Mouse (Mus musculus): ENCODE results near the gene Tnfrsf18. TPM values are rescaled to one million over a fixed set of nuclear protein-coding genes. Genes with fewer than 3 reads are reported as not detected.

The Tnfrsf18 gene
- polyA plus RNA-seq, 1 experiment from 2014 or later, result 1.9 TPM

GRCm38 (mm10) chr4:156059261-156059660, 33.3 kb downstream of the Tnfrsf18 start, which contains the start of gene Ttll10:
Ttll10 (minus strand) TSS chr4:156059414.
- DNase-seq (ENCODE audit: low spot score) (no peak), ATAC-seq (replicated peaks; ENCODE audit: low FRiP score) (no peak)
- H3K4me3 ChIP-seq (ENCODE audit: low read depth, low read length), result no peak within 1 kb of the TSS
- H3K36me3 ChIP-seq (ENCODE audit: control insufficient read depth, insufficient read depth, low read length), result no peaks in the 10 kb centered on the region
- no peak within 1 kb of the TSS for H3K9ac ChIP-seq (ENCODE audit: low read length)
- H3K4me2 ChIP-seq (ENCODE audit: low read depth, low read length, severe bottlenecking), result no peak within 1 kb of the TSS
- H3K27me3 ChIP-seq (ENCODE audit: control insufficient read depth, insufficient read depth, low read length), result no peaks in the 10 kb centered on the region
- 48% methylated on average over 5 of the region's 5 CpGs for WGBS
- no peaks in the 10 kb centered on the region for H3K9me3 ChIP-seq (ENCODE audit: control insufficient read depth, low read length)
- H3K4me1 ChIP-seq (replicated peaks; ENCODE audit: control insufficient read depth, insufficient read depth, low read length), result peaks cover 3% of the 10 kb centered on the region
- H3K27ac ChIP-seq (ENCODE audit: low read depth, low read length), result no peak within 1 kb of the TSS

- Histone ChIP-seq H3K9ac (ENCODE audit: low read length) (no peak overlapping the region), H3K36me3 (ENCODE audit: control insufficient read depth, insufficient read depth, low read length) (no peaks in the 10 kb centered on the region), H3K27me3 (ENCODE audit: control insufficient read depth, insufficient read depth, low read length) (no peaks in the 10 kb centered on the region), H3K4me1 (replicated peaks; ENCODE audit: control insufficient read depth, insufficient read depth, low read length) (peaks cover 4% of the 10 kb centered on the region), H3K27ac (ENCODE audit: low read depth, low read length) (no peak overlapping the region), H3K4me3 (ENCODE audit: low read depth, low read length) (no peak overlapping the region), H3K4me2 (ENCODE audit: low read depth, low read length, severe bottlenecking) (no peak overlapping the region), H3K9me3 (ENCODE audit: control insufficient read depth, low read length) (no peaks in the 10 kb centered on the region)
- WGBS, result 32% methylated on average over 10 of the region's 10 CpGs
- no peak for ATAC-seq (replicated peaks; ENCODE audit: low FRiP score)
- DNase-seq (ENCODE audit: low spot score), result no peak
Measured at GRCm38 (mm10) chr4:156059713-156060112, 33.7 kb downstream of the Tnfrsf18 start.

- Histone ChIP-seq H3K9ac (ENCODE audit: low read length) (0 out of 2 replicates have a peak overlapping the region, but pooled peaks have one; percentile 12), H3K36me3 (ENCODE audit: control insufficient read depth, insufficient read depth, low read length) (no peaks in the 10 kb centered on the region), H3K27me3 (ENCODE audit: control insufficient read depth, insufficient read depth, low read length) (no peaks in the 10 kb centered on the region), H3K4me2 (ENCODE audit: low read depth, low read length, severe bottlenecking) (no peak overlapping the region), H3K4me3 (ENCODE audit: low read depth, low read length) (no peak overlapping the region), H3K27ac (ENCODE audit: low read depth, low read length) (no peak overlapping the region), H3K4me1 (replicated peaks; ENCODE audit: control insufficient read depth, insufficient read depth, low read length) (peaks cover 4% of the 10 kb centered on the region), H3K9me3 (ENCODE audit: control insufficient read depth, low read length) (no peaks in the 10 kb centered on the region)
- no peak for ATAC-seq (replicated peaks; ENCODE audit: low FRiP score)
- no peak for DNase-seq (ENCODE audit: low spot score)
- 0% methylated on average over 4 of the region's 4 CpGs for WGBS
Measured at GRCm38 (mm10) chr4:156063861-156064509, 38.0 kb downstream of the Tnfrsf18 start.

GRCm38 (mm10) chr4:156064510-156064897, 38.5 kb downstream of the Tnfrsf18 start:
- H3K4me3 ChIP-seq (ENCODE audit: low read depth, low read length), result no peak overlapping the region
- H3K36me3 ChIP-seq (ENCODE audit: control insufficient read depth, insufficient read depth, low read length), result no peaks in the 10 kb centered on the region
- no peaks in the 10 kb centered on the region for H3K27me3 ChIP-seq (ENCODE audit: control insufficient read depth, insufficient read depth, low read length)
- peaks cover 4% of the 10 kb centered on the region for H3K4me1 ChIP-seq (replicated peaks; ENCODE audit: control insufficient read depth, insufficient read depth, low read length)
- ATAC-seq (replicated peaks; ENCODE audit: low FRiP score), result no peak
- DNase-seq (ENCODE audit: low spot score), result no peak
- H3K27ac ChIP-seq (ENCODE audit: low read depth, low read length), result no peak overlapping the region
- no peak overlapping the region for H3K9ac ChIP-seq (ENCODE audit: low read length)
- no peak overlapping the region for H3K4me2 ChIP-seq (ENCODE audit: low read depth, low read length, severe bottlenecking)
- H3K9me3 ChIP-seq (ENCODE audit: control insufficient read depth, low read length), result no peaks in the 10 kb centered on the region
- WGBS, result 90% methylated on average over 9 of the region's 9 CpGs

GRCm38 (mm10) chr4:156065156-156065894, 39.4 kb downstream of the Tnfrsf18 start:
- H3K36me3 ChIP-seq (ENCODE audit: control insufficient read depth, insufficient read depth, low read length), result no peaks in the 10 kb centered on the region
- H3K9me3 ChIP-seq (ENCODE audit: control insufficient read depth, low read length), result no peaks in the 10 kb centered on the region
- H3K4me2 ChIP-seq (ENCODE audit: low read depth, low read length, severe bottlenecking), result no peak overlapping the region
- H3K4me3 ChIP-seq (ENCODE audit: low read depth, low read length), result no peak overlapping the region
- H3K27me3 ChIP-seq (ENCODE audit: control insufficient read depth, insufficient read depth, low read length), result no peaks in the 10 kb centered on the region
- WGBS, result 86% methylated on average over 10 of the region's 10 CpGs
- no peak overlapping the region for H3K9ac ChIP-seq (ENCODE audit: low read length)
- H3K4me1 ChIP-seq (replicated peaks; ENCODE audit: control insufficient read depth, insufficient read depth, low read length), result peaks cover 5% of the 10 kb centered on the region
- DNase-seq (ENCODE audit: low spot score), result no peak
- no peak overlapping the region for H3K27ac ChIP-seq (ENCODE audit: low read depth, low read length)
- no peak for ATAC-seq (replicated peaks; ENCODE audit: low FRiP score)

GRCm38 (mm10) chr4:156067256-156067949, 41.4 kb downstream of the Tnfrsf18 start:
- 82% methylated on average over 5 of the region's 5 CpGs for WGBS
- H3K9me3 ChIP-seq (ENCODE audit: control insufficient read depth, low read length), result no peaks in the 10 kb centered on the region
- H3K4me3 ChIP-seq (ENCODE audit: low read depth, low read length), result no peak overlapping the region
- DNase-seq (ENCODE audit: low spot score) (no peak), ATAC-seq (replicated peaks; ENCODE audit: low FRiP score) (no peak)
- no peaks in the 10 kb centered on the region for H3K36me3 ChIP-seq (ENCODE audit: control insufficient read depth, insufficient read depth, low read length)
- H3K27ac ChIP-seq (ENCODE audit: low read depth, low read length), result no peak overlapping the region
- H3K9ac ChIP-seq (ENCODE audit: low read length), result no peak overlapping the region
- H3K4me2 ChIP-seq (ENCODE audit: low read depth, low read length, severe bottlenecking), result no peak overlapping the region
- no peaks in the 10 kb centered on the region for H3K27me3 ChIP-seq (ENCODE audit: control insufficient read depth, insufficient read depth, low read length)
- H3K4me1 ChIP-seq (replicated peaks; ENCODE audit: control insufficient read depth, insufficient read depth, low read length), result peaks cover 9% of the 10 kb centered on the region

GRCm38 (mm10) chr4:156069701-156070100, 43.7 kb downstream of the Tnfrsf18 start:
- Histone ChIP-seq H3K4me1 (replicated peaks; ENCODE audit: control insufficient read depth, insufficient read depth, low read length) (peaks cover 5% of the 10 kb centered on the region; the same call in 1 of the 2 replicates), H3K9ac (ENCODE audit: low read length) (no peak overlapping the region), H3K36me3 (ENCODE audit: control insufficient read depth, insufficient read depth, low read length) (no peaks in the 10 kb centered on the region), H3K9me3 (ENCODE audit: control insufficient read depth, low read length) (no peaks in the 10 kb centered on the region), H3K4me2 (ENCODE audit: low read depth, low read length, severe bottlenecking) (no peak overlapping the region), H3K4me3 (ENCODE audit: low read depth, low read length) (no peak overlapping the region), H3K27ac (ENCODE audit: low read depth, low read length) (no peak overlapping the region), H3K27me3 (ENCODE audit: control insufficient read depth, insufficient read depth, low read length) (no peaks in the 10 kb centered on the region)
- ATAC-seq (replicated peaks; ENCODE audit: low FRiP score) (no peak), DNase-seq (ENCODE audit: low spot score) (no peak)
- 83% methylated on average over 8 of the region's 8 CpGs for WGBS

GRCm38 (mm10) chr4:156070276-156070675, 44.3 kb downstream of the Tnfrsf18 start:
- Histone ChIP-seq H3K4me1 (replicated peaks; ENCODE audit: control insufficient read depth, insufficient read depth, low read length) (peaks cover 5% of the 10 kb centered on the region; the same call in 1 of the 2 replicates), H3K36me3 (ENCODE audit: control insufficient read depth, insufficient read depth, low read length) (no peaks in the 10 kb centered on the region), H3K27me3 (ENCODE audit: control insufficient read depth, insufficient read depth, low read length) (no peaks in the 10 kb centered on the region), H3K9ac (ENCODE audit: low read length) (no peak overlapping the region), H3K27ac (ENCODE audit: low read depth, low read length) (peak overlapping the region; percentile 58), H3K4me3 (ENCODE audit: low read depth, low read length) (no peak overlapping the region), H3K9me3 (ENCODE audit: control insufficient read depth, low read length) (no peaks in the 10 kb centered on the region), H3K4me2 (ENCODE audit: low read depth, low read length, severe bottlenecking) (no peak overlapping the region)
- peak; percentile 24 for ATAC-seq (replicated peaks; ENCODE audit: low FRiP score)
- DNase-seq (ENCODE audit: low spot score), result no peak
- WGBS, result 34% methylated on average over 6 of the region's 6 CpGs

Data from forebrain, embryonic 11.5 days (tissue).